Mouse (Mus musculus) left cerebral cortex, adult 2 months (tissue): ENCODE measurements at regions not wholly inside any gene's neighbourhood (a gene's known extent, or its start where the extent isn't known, plus 50 kb on each side); places are given as distances from the start of the nearest gene placed in this dataset.
A peak's percentile ranks its signal among the peaks of the same experiment; 100 is the strongest.

Experiments used
- DNase-seq, 2 experiments: peaks; one replicate each; pipeline ENCODE4 v3.0.0; 2021 to 2022; ENCODE audit warnings: low spot score in 2 of 2, mixed read lengths in 1 of 2; ENCODE audit errors: extremely low spot score in 1 of 2
- H3K27ac ChIP-seq: fragments of 200-600 bp; 2 replicates; pipeline ENCODE4 v1.8.1; 2022
- H3K4me3 ChIP-seq: fragments of 200-600 bp; 2 replicates; pipeline ENCODE4 v1.8.1; 2022
- CTCF ChIP-seq: fragments of 200-600 bp; IDR thresholded peaks from 2 replicates; pipeline ENCODE4 v1.8.1; 2022; ENCODE audit warnings: antibody characterized with exemption, mild to moderate bottlenecking, moderate library complexity
- intact Hi-C: fragments of 180-260 bp; cut with DNase I; formaldehyde crosslinking; loops from one replicate; pipeline ENCODE4 v1.15.1; 2025

- intact Hi-C loops = no loop called here
- H3K27ac ChIP-seq = no peak overlapping the region
- peak in 1 of 2 experiments; percentile 15 for DNase-seq
- TF ChIP-seq CTCF = peak; percentile 60
- H3K4me3 ChIP-seq = no peak overlapping the region
Measured at GRCm38 (mm10) chr3:23063180-23063965, 986.9 kb downstream of the Tbl1xr1 start.

- no peak overlapping the region for H3K27ac ChIP-seq
- intact Hi-C loops = no loop called here
- no peak for TF ChIP-seq CTCF
- H3K4me3 ChIP-seq = no peak overlapping the region
- no peak for DNase-seq
Measured at GRCm38 (mm10) chr3:23071486-23071885, 995.0 kb downstream of the Tbl1xr1 start.
